Mouse (Mus musculus) testis, adult 2 months (tissue): Measurements from ENCODE around the gene Mrm2. TPM values are rescaled to one million over a fixed set of nuclear protein-coding genes. Genes with fewer than 3 reads are reported as not detected.

Experiments used
- H3K27ac ChIP-seq: fragments of 200-500 bp; 2 replicates; pipeline ENCODE4 v1.5.1; 2012; ENCODE audit warnings: low read depth, low read length; ENCODE audit not compliant: control insufficient read depth, insufficient read depth
- H3K27me3 ChIP-seq: fragments of 200-500 bp; 2 replicates; pipeline ENCODE4 v1.6.1; 2012; ENCODE audit warnings: mild to moderate bottlenecking, low read length, moderate library complexity; ENCODE audit not compliant: control insufficient read depth, insufficient read depth
- H3K36me3 ChIP-seq: fragments of 200-500 bp; 2 replicates; pipeline ENCODE4 v1.6.1; 2012; ENCODE audit warnings: mild to moderate bottlenecking, low read length; ENCODE audit not compliant: control insufficient read depth, insufficient read depth
- H3K4me1 ChIP-seq: fragments of 200-500 bp; 2 replicates; pipeline ENCODE4 v1.6.1; 2012; ENCODE audit warnings: low read length; ENCODE audit not compliant: control insufficient read depth, insufficient read depth
- H3K4me3 ChIP-seq: fragments of 200-500 bp; 2 replicates; pipeline ENCODE4 v1.5.1; 2012; ENCODE audit warnings: low read depth, mild to moderate bottlenecking, low read length, moderate library complexity, mixed read lengths; ENCODE audit not compliant: control insufficient read depth
- CTCF ChIP-seq: fragments of 200-500 bp; IDR thresholded peaks from 2 replicates; pipeline ENCODE4 v1.5.1; 2012; ENCODE audit warnings: low read depth, mild to moderate bottlenecking, inconsistent platforms, low read length, moderate library complexity; ENCODE audit not compliant: control insufficient read depth, insufficient read depth, insufficient replicate concordance
- POLR2A ChIP-seq: fragments of 200-500 bp; IDR thresholded peaks from 2 replicates; pipeline ENCODE4 v1.6.1; 2012; ENCODE audit warnings: low read depth, mild to moderate bottlenecking, inconsistent platforms, low read length, moderate library complexity; ENCODE audit not compliant: control insufficient read depth
- polyA plus RNA-seq: library from polyadenylated mRNA; depleted of rRNA; stranded (reverse); fragments of >200 nt; gene quantifications from 2 replicates; pipeline ENCODE4 v1.2.3, GENCODE M21; 2012; rRNA removed

Gene Mrm2
- polyA plus RNA-seq, 1 experiment: 1.7 TPM

- Histone ChIP-seq H3K4me1 (no peaks in the 10 kb centered on the region), H3K4me3 (no peak overlapping the region), H3K27ac (no peak overlapping the region), H3K36me3 (no peaks in the 10 kb centered on the region), H3K27me3 (no peaks in the 10 kb centered on the region)
- TF ChIP-seq POLR2A (no peak), CTCF (no peak)
Measured at GRCm38 (mm10) chr5:140289161-140289560, 42.5 kb downstream of the Mrm2 start.

- no peak for TF ChIP-seq POLR2A
- no peak for TF ChIP-seq CTCF
- Histone ChIP-seq H3K27ac (no peak overlapping the region), H3K36me3 (no peaks in the 10 kb centered on the region), H3K4me1 (no peaks in the 10 kb centered on the region), H3K27me3 (no peaks in the 10 kb centered on the region), H3K4me3 (no peak overlapping the region)
Measured at GRCm38 (mm10) chr5:140288287-140288686, 43.4 kb downstream of the Mrm2 start.

- no peaks in the 10 kb centered on the region for H3K4me1 ChIP-seq
- H3K4me3 ChIP-seq: no peak overlapping the region
- H3K36me3 ChIP-seq: no peaks in the 10 kb centered on the region
- no peak overlapping the region for H3K27ac ChIP-seq
- no peaks in the 10 kb centered on the region for H3K27me3 ChIP-seq
- TF ChIP-seq CTCF: no peak
- no peak for TF ChIP-seq POLR2A
Measured at GRCm38 (mm10) chr5:140284761-140285160, 46.9 kb downstream of the Mrm2 start.

GRCm38 (mm10) chr5:140284011-140284410 lies 47.7 kb downstream of the Mrm2 start:
- TF ChIP-seq CTCF (no peak), POLR2A (no peak)
- no peaks in the 10 kb centered on the region for H3K36me3 ChIP-seq

GRCm38 (mm10) chr5:140282900-140283299 lies 48.8 kb downstream of the Mrm2 start:
- H3K4me3 ChIP-seq: no peak overlapping the region
- H3K27ac ChIP-seq: no peak overlapping the region
- no peaks in the 10 kb centered on the region for H3K36me3 ChIP-seq
- TF ChIP-seq POLR2A (no peak), CTCF (no peak)
- H3K27me3 ChIP-seq: no peaks in the 10 kb centered on the region
- no peaks in the 10 kb centered on the region for H3K4me1 ChIP-seq

More at GRCm38 (mm10) chr5:140284011-140284410, 47.7 kb downstream of the Mrm2 start:
- Histone ChIP-seq H3K4me3 (no peak overlapping the region), H3K27ac (no peak overlapping the region), H3K27me3 (no peaks in the 10 kb centered on the region), H3K4me1 (no peaks in the 10 kb centered on the region)

GRCm38 (mm10) chr5:140282376-140282775 lies 49.3 kb downstream of the Mrm2 start:
- Histone ChIP-seq H3K4me1 (no peaks in the 10 kb centered on the region), H3K27ac (no peak overlapping the region), H3K36me3 (no peaks in the 10 kb centered on the region), H3K27me3 (no peaks in the 10 kb centered on the region), H3K4me3 (no peak overlapping the region)
- TF ChIP-seq POLR2A (no peak), CTCF (no peak)

GRCm38 (mm10) chr5:140280205-140280604 lies 51.5 kb downstream of the Mrm2 start:
- H3K4me3 ChIP-seq: no peak overlapping the region
- TF ChIP-seq POLR2A (no peak), CTCF (no peak)
- no peaks in the 10 kb centered on the region for H3K4me1 ChIP-seq
- H3K27me3 ChIP-seq: no peaks in the 10 kb centered on the region
- H3K36me3 ChIP-seq: no peaks in the 10 kb centered on the region; the same call in 1 of the 2 replicates
- no peak overlapping the region for H3K27ac ChIP-seq

Other genes starting within 250 kb of the Mrm2 start
- gene Mad1l1, start 10.3 kb downstream of the Mrm2 start, polyA plus RNA-seq: 16.7 and 17.0 TPM in 2 replicates
- 4.1 and 4.5 TPM in 2 replicates for gene Nudt1, start 10.2 kb downstream of the Mrm2 start, polyA plus RNA-seq
- 3.8 and 4.3 TPM in 2 replicates for gene Snx8, start 57.4 kb upstream of the Mrm2 start, polyA plus RNA-seq
- gene Eif3b, start 87.4 kb upstream of the Mrm2 start, polyA plus RNA-seq: 249 and 275 TPM in 2 replicates
- gene Gm4869, start 113.7 kb upstream of the Mrm2 start, polyA plus RNA-seq: 0.14 and 0.16 TPM in 2 replicates
- 2.1 and 2.4 TPM in 2 replicates for gene Chst12, start 173.7 kb upstream of the Mrm2 start, polyA plus RNA-seq
- not detected in 2 replicates for gene Grifin, start 233.2 kb upstream of the Mrm2 start, polyA plus RNA-seq